Mouse (Mus musculus): ENCODE results near the gene Atf6b.

The Atf6b gene

DNA sequence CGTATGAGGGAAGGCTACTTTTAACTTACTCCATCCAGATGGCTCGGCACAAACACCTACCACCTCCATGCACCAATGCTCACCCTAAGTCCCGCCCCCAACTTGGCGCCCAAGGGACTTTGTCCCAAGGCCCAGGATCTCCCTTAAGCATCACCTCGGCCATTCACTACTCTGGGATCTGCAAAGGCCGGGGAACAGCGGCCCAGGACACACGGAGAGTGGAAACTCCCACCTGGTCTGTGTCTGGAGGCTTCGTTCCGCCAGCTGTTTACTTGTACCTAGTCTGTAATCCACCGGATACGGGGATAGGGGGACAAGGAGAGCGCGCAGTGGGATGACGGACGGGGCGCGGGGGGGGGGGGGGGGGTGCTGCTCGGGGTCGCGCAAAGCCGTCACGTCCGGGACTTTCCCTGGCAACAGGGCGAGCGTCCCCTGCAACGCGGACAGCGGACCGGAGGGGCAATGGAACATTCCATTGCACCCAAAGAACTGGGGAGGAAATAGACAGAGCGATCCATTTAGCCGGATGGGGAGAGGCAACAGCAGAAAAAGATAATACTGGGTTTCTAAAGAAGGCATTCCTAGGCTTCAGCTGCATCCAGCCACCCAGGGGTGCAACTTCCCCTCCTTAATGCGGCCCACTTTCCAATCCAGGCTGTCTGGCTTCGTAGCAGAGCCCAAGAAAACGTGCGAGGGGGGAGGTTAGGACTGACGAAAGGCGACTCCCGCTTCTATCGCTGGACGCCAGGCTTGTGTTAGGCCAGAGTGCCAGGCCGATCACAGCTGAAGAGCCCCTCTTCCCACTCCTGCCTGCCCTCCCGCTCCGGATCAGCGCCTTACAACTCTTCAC is 19.6 kb upstream of the Atf6b start:
- DNase-seq (ENCODE audit: low read depth): peak; percentile 96

DNA sequence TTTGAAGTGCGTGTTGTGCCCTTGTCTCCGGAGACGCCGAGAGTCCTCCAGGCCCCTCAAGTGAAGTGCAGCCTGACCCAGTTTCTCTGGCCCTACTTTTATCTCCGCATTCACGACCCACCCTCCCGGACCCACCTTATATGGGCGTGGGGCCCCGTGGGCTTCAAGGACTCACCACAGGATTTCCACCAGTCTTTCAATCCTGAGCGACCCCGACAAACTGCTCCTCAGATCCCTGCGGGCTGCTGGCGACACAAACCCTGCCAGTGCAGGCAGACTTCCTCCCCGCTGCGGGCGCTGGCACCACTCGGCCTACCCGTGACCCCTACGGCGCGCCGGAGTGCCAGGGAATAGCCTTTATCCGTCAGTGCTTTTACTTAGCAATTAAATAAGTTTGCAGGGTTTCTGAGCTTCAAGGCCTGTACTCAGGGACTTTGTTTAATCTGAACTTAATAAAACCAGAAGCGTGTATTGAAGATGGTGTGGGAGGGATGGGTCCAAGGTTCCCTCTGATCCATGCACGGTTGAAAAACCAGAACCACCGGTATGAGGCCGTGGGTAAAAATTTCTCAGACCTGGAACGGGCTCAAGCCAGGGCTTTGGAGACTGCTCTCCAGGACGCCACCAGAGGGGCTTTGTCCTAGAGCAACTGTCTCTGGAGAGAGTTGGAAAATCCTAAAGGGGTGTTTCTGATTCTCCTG is 18.9 kb upstream of the Atf6b start, which contains the start of gene Ppt2:
Gene Ppt2 (minus strand): TSS at position 568 of the 701 bp plus-strand sequence.
- peak; percentile 48 for DNase-seq (ENCODE audit: low read depth)

DNA sequence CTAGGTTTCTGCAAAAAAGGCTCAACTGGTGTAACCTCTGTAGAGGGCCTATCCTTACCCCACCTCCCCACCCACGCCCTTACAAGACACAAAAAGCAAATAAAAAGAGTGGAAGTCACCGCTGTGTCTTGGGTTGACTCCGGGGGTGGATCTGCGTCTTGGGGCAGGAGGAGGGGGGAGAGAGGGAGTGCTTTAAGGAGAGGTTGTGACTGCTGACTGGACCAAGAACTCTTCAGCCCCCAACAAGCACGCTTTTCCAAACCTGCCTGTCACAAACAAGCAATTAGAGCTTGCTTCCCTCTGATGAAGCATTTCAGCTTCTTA is 18.3 kb upstream of the Atf6b start:
- no peak for DNase-seq (ENCODE audit: low read depth)

DNA sequence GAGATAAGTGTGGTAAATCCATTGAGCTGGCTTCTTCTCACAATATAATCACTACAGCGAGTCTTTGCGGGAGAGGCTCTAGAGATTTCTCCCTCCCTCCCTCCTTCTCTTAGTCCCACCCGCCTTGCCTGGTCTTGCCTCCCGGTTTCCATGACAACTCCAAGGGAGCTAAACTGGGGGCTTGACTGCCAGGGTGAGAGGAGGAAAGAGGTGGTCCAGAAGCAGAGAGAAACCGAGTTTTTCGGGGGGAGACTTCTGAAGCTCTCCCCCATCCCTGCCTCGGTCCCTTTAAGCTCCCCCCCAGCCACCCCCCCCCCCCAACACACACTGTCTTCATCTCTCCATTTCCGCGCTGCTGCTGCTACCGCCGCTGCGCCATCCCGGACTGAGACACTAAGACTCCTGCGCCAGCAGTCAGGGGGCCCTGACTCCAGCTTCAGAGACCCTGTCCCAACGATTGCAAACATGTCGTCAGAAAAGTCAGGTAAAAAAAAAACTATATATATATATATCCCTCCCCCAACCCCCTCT is 17.7 kb upstream of the Atf6b start, which contains the start of gene Prrt1:
Gene Prrt1 (plus strand): TSS at position 313 of the 531 bp plus-strand sequence.
- peak; percentile 38 for DNase-seq (ENCODE audit: low read depth)

DNA sequence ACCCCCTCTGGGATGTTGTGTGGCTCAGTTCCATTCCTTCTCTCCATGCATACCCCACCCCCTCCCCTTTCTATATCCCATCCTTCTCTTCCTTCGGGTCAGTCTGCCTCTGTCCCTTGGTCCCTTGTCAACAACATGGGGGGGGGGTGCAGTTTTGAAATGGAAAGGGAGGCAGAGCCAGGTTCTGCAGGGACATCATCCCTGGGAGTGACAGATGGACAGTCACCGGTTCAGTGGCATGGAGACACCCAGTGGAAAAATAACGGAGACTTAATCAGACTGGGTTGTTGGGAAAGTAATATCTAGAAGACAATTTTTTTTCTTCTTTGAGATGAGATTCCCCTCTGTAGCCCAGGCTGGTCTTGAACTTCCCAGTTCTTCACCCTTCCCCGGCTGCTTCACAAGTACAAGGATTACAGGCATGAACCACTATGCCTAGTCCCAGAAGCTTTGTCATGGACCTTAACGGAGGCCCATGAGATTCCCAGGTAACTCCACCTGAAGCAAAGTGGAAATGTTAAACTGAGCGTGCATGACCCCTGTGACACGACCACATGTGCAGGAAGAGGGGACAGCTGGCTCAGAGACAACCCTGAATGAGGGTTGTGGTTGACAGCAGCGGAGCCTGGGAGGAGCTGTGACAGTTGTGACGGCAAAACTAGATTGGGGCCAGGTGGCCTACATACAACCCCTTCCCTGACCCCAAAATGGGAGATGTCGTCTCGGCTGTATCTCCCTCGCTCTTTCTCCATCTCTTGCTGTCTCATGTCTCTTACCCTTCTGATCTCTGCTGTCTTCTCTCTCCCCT is 16.9 kb upstream of the Atf6b start:
- no peak for DNase-seq (ENCODE audit: low read depth)

DNA sequence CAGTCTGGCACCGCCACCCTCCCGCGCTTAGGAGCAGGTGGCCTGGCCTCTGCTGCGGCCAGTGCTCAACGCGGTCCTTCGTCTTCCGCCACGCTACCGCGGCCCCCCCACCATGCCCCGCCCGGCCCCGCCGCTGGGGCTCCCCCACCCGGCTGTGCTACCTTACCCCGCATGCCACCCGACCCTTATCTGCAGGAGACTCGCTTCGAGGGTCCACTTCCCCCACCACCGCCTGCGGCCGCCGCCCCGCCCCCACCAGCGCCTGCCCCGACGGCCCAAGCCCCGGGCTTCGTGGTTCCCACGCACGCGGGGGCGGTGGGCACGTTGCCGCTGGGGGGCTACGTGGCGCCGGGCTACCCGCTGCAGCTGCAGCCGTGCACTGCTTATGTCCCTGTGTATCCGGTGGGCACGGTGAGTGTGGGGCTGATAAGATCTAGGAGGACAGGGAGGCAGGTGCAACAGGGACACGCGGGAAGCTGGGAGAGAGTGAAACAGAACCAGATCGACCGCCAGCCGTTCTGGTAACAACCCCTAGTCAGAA is 16.1 kb upstream of the Atf6b start:
- DNase-seq (ENCODE audit: low read depth): no peak

DNA sequence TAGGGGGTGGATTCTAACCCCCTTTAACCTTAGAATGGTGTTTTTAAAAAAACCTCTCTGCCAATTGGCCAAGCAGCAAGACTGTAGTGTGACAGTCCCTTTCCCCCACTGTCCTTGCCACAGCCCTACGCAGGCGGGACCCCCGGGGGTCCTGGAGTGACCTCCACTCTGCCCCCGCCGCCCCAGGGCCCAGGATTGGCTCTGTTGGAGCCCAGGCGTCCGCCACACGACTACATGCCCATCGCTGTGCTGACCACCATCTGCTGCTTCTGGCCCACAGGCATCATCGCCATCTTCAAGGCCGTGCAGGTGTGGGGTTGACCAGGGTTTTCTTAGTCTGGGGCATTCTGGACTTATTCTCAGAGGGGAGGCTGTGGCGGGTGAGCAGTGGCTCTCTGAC is 15.3 kb upstream of the Atf6b start:
- no peak for DNase-seq (ENCODE audit: low read depth)

DNA sequence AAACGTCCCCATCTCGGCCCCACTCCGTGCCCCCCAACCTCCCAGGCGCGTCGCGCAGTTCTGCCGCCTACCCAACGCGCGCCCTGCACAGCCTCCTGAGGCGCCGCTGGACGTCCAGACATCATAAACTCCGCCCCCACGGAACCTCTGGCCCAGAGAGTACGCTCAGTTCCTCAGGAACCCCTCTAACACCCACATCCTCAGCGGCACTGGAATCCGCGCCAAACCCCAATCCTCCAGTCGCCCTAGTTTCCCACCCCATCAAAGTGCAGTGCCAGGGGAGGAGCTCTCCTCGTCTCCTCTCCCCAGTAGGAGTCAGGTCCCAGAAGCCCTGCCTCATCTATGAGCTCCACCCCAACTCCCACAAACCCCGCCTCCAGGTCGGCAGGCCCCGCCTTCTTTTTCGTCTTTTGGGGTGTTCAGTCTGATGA is 14.7 kb upstream of the Atf6b start:
- peak; percentile 72 for DNase-seq (ENCODE audit: low read depth)

DNA sequence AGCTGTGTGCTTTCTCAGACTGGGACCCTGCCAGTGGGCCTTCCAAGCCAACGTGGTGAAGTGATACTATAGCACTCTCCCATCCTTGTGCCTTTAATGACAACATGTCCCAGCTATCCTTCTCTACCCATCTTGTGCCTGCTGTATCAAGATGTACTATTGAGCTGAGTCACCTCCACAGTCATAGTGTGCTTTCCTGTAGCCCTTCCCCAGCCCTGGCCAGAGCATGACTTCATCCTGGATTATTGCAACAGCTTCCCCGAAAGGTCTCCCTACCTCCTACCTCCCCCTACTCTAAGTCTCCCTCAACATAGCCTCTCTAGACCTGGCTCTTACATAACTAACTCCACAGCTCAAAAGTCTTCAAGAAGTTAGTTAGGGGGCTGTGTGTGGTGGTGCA is 11.3 kb upstream of the Atf6b start:
- peak; percentile 66 for DNase-seq (ENCODE audit: low read depth)

DNA sequence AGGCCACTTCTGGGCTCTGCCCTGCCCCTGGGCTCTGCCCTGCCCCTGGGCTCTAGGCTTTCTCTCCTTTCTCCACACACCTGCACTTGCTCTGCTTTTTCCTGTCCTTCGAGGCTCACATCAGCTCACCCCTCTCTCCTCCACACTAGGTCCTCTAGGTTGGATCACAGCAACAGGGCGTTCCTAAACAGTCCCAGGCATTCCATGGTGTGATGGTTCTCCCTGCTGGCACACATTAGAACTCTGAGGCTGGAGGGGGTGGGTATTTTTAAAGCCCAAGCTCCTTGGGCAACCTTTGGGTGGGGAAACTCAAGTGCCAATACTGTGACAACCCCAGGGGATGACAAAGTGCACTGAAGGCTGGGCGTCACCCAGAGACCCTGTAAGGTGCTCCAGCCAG is 9.5 kb upstream of the Atf6b start:
- no peak for DNase-seq (ENCODE audit: low read depth)

DNA sequence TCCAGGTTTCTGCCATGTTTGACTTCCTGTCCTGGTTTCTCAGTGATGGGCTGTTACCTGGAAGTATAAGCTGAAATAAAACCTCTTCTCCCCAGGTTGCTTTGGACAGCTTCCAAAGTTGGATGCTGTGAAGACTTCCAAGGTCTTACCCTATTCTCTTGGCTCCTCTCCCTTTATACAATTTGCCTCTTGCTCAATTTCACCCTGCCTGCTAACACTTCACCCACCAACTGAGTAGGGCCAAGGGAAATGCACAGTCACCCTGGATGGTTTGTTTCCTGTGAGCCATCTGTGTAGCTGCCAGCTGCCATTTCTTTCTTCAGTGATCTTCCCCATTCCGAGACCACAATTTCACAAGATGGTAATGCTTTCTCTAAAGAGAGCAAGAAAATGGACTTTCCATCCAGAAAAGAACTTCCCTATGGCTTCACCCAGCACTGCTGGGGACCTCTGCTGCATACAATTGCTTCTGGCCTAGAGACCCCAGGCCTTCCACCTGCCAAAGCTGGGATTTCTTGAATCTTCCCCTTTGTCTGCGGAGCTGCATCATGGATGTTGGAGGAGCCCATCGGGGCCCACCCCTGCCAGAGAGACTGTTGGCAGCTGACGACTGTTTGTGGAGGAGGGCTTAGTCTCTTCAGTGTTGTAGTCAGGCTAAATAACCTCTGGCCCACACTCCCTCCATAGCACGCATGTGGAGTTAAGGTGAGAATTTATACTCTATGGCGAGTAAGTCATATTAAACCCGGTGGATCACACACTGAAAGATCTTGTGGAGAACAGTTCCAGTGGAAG is 7.3 kb upstream of the Atf6b start:
- peak; percentile 53 for DNase-seq (ENCODE audit: low read depth)

DNA sequence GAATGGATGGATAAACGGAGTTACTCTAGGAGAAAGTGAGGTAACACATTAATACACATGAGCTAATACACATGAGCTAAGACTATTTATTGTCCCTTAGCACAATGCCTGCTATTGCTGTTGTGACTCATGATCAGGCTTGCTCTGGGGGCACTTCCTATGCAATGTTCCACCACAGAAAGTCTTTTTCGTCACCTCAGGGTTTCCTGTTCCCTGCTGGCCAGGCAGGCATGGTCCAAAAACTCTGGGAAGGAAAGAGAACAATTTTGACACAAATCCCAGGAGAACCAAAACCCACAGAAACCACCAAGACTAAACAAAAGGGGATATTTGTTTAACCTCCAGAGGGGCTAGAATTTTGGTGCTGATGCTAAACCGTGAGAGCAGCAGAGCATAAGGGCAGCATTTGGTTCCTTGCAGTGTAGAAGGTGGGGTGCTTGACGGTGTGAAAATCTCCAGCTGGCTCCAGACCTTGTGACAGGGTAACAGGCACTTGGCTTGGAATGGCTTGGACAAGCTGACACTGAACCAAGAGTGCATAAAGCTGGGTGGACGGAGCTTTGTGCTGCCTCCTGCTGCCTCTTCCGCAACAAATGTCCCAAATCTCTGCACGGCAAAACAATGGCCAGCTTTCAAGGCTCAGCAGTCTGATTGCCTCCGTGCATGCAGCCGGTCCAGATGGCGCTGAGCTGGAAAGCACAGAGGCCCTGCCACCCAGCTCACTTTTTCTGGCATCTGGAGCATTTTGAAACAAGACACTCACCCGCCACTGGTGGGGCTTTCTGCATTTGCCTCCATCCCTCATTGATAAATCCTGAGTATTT is 6.0 kb upstream of the Atf6b start:
- peak; percentile 78 for DNase-seq (ENCODE audit: low read depth)

DNA sequence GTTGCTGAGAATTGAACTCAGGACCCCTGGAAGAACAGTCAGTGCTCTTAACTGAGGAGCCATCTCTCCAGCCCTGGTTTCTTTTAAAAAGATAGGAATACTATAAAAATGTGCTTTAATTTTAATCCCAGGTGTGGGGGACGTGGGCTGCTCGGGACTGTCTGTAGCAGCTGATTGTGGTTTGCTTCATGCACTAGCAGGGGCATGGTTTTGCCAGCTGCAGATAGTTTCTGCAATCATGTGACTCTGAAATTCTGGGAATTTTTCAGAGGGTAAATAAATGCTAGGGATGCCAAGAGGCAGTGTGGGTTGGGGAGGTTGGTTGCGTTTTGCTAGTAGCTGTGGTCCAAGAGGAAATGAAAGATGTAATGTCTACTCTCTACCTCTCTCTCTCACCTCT is 5.0 kb upstream of the Atf6b start:
- DNase-seq (ENCODE audit: low read depth): peak; percentile 41

DNA sequence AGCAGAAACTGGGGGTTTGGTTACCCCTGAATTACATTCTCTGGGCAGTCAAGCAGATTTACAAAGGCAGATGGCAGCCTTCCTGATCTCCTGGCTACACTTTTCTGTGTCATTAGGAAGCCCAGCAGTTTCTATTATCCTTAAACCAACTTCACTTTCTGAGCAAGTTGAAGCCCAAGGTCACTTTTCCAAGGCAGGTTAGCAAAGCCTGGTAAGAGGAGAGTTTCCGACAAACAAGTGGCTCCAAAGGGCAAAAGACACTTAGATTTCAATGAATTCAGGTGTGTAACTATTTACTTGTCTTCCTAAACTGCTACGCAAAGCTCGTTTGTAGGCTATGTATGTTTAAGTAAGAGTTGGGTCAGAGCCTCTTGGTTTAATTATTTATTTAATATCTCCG is 3.6 kb upstream of the Atf6b start:
- DNase-seq (ENCODE audit: low read depth): no peak

DNA sequence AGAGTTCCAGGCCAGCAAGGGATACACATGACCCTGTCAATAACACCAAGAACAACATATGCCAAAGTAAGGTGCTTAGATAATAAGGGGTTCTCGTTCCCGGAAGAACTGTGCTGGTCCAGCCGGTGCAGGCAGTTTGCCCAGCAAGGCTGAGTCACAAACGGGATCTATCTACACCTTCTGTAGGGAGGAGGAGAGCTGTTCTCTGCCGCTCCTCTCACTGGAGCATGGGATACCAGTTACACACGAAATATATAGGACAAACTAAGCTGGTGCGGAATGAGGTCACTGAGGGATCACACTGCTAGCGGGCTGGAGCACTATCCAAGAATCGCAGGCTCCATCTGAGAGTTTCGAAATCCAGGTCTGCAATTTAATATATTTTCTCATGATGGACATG is 3.0 kb upstream of the Atf6b start:
- peak; percentile 82 for DNase-seq (ENCODE audit: low read depth)

DNA sequence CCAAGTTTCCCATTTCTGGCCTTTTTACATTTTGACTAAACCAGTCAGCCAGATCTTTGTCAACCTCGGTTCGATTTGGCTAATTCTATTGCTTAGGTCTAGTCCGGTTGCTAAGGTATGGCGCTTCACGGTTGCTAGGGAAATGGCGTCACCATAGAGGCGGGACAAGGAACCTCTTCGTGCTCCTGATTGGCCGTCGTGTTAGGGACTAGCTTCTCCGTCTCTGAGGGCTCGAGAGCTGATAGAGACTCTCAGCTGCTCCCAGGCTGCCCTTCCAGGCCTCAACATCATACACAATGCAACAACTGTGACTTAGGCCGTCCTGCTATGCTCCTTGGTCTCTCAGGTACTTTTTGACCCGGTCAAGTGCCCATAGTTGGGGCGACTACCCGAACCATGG is 2.3 kb upstream of the Atf6b start, which contains the start of gene Fkbpl:
Gene Fkbpl (plus strand): TSS at position 157 of the 400 bp plus-strand sequence.
- DNase-seq (ENCODE audit: low read depth): peak; percentile 98

DNA sequence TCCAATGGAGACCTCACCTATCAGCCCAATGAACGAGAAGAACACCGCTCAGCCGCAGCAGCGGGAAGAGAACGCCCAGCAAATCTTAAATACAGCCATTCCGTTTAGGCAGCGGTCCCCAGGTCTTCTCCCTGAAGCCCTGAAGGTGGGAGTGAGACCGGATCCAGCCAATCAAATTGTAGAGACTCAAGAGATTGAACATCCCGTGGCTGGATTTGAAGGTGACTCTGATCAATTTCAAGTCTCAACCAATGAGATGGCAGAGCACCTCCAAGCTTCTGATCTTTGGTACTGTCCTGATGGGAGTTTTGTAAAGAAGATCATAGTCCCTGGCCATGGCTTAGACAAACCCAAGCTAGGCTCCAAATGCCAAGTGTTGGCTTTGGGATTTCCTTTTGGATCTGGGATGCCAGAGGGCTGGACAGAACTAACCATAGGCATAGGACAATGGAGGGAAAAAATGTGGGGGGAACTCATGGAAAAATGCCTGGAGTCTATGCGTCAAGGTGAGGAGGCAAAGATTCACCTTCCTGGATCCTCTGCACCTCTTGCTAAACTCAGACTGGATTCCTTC is 1.6 kb upstream of the Atf6b start:
- no peak for DNase-seq (ENCODE audit: low read depth)

DNA sequence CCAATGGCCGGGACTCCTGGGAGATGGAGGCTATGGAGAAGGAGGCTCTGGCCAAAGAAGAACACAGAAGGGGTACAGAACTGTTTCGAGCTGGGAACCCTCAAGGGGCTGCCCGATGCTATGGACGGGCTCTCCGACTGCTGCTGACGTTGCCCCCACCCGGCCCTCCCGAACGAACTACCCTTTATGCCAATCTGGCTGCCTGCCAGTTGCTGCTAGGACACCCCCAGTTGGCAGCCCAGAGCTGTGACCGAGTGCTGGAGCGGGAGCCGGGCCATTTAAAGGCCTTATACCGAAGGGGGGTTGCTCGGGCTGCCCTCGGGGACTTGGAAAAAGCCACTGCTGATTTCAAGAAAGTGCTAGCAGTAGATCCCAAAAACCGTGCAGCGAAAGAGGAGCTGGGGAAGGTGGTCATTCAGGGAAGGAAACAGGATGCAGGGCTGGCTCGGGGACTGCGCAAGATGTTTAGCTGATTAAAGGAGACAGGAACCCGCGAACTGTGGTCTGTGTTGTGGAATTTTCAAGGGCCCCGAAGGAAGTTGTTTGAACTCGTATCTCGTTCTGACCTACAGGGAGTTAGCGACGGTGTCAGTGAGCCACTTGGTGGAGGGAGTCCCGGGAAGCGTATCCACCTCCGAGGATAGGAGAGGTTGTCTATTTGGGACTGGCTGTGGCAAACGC is 975 bp upstream of the Atf6b start:
- no peak for DNase-seq (ENCODE audit: low read depth)
